Mouse (Mus musculus): Measurements from ENCODE around the gene Pex14. TPM values are rescaled to one million over a fixed set of nuclear protein-coding genes. Genes with fewer than 3 reads are reported as not detected.

The Pex14 gene
- polyA plus RNA-seq, 1 experiment from 2014 or later: 56.8 TPM

- Histone ChIP-seq H3K36me3 (no peaks in the 10 kb centered on the region), H3K9ac (no peak overlapping the region), H3K27ac (0 out of 2 replicates have a peak overlapping the region, but pooled peaks have one; percentile 39), H3K27me3 (replicated peaks) (peaks cover 63% of the 10 kb centered on the region), H3K4me1 (peaks cover 94% of the 10 kb centered on the region), H3K9me3 (no peaks in the 10 kb centered on the region), H3K4me2 (replicated peaks) (no peak overlapping the region), H3K4me3 (no peak overlapping the region)
- no peak for ATAC-seq (ENCODE audit: low FRiP score, low read depth)
- 39% methylated on average over 9 of the region's 9 CpGs for WGBS
Observed at GRCm38 (mm10) chr4:148923414-148923813, 176.3 kb downstream of the Pex14 start.

GRCm38 (mm10) chr4:148922221-148922700, 177.4 kb downstream of the Pex14 start:
- 3% methylated on average over 16 of the region's 16 CpGs for WGBS
- Histone ChIP-seq H3K9me3 (no peaks in the 10 kb centered on the region), H3K27me3 (replicated peaks) (peaks cover 65% of the 10 kb centered on the region), H3K4me2 (replicated peaks) (peak overlapping the region; percentile 51), H3K36me3 (no peaks in the 10 kb centered on the region), H3K9ac (no peak overlapping the region), H3K27ac (peak overlapping the region; percentile 57; the same call in 1 of the 2 replicates), H3K4me3 (0 out of 2 replicates have a peak overlapping the region, but pooled peaks have one; percentile 1), H3K4me1 (peaks cover 92% of the 10 kb centered on the region)
- ATAC-seq (ENCODE audit: low FRiP score, low read depth): peak; percentile 55; the same call in 1 of the 2 replicates

GRCm38 (mm10) chr4:148920610-148921009, 179.1 kb downstream of the Pex14 start:
- Histone ChIP-seq H3K4me2 (replicated peaks) (0 out of 2 replicates have a peak overlapping the region, but pooled peaks have one; percentile 9), H3K36me3 (no peaks in the 10 kb centered on the region), H3K9me3 (no peaks in the 10 kb centered on the region), H3K27me3 (replicated peaks) (peaks cover 58% of the 10 kb centered on the region), H3K27ac (peak overlapping the region; percentile 43; the same call in 1 of the 2 replicates), H3K4me3 (no peak overlapping the region), H3K4me1 (peaks cover 82% of the 10 kb centered on the region), H3K9ac (0 out of 2 replicates have a peak overlapping the region, but pooled peaks have one; percentile 8)
- no peak for ATAC-seq (ENCODE audit: low FRiP score, low read depth)
- 39% methylated on average over 11 of the region's 11 CpGs for WGBS

- Histone ChIP-seq H3K4me1 (peaks cover 81% of the 10 kb centered on the region), H3K27ac (no peak overlapping the region)
- WGBS: 56% methylated on average over 15 of the region's 15 CpGs
Observed at GRCm38 (mm10) chr4:148918707-148919447, 180.8 kb downstream of the Pex14 start.

GRCm38 (mm10) chr4:148915849-148916248, 183.8 kb downstream of the Pex14 start:
- Histone ChIP-seq H3K9ac (no peak overlapping the region), H3K4me1 (peaks cover 62% of the 10 kb centered on the region), H3K4me2 (replicated peaks) (0 out of 2 replicates have a peak overlapping the region, but pooled peaks have one; percentile 0), H3K27me3 (replicated peaks) (peaks cover 47% of the 10 kb centered on the region), H3K4me3 (no peak overlapping the region), H3K9me3 (no peaks in the 10 kb centered on the region), H3K27ac (no peak overlapping the region), H3K36me3 (no peaks in the 10 kb centered on the region)
- no peak for ATAC-seq (ENCODE audit: low FRiP score, low read depth)
- WGBS: 72% methylated on average over 15 of the region's 15 CpGs

More at GRCm38 (mm10) chr4:148918707-148919447, 180.8 kb downstream of the Pex14 start:
- ATAC-seq (ENCODE audit: low FRiP score, low read depth): no peak
- no peak overlapping the region for H3K4me3 ChIP-seq
- H3K4me2 ChIP-seq (replicated peaks): no peak overlapping the region
- no peaks in the 10 kb centered on the region for H3K36me3 ChIP-seq
- no peak overlapping the region for H3K9ac ChIP-seq
- no peaks in the 10 kb centered on the region for H3K9me3 ChIP-seq
- H3K27me3 ChIP-seq (replicated peaks): peaks cover 49% of the 10 kb centered on the region

- H3K4me3 ChIP-seq: no peak overlapping the region
- peaks cover 54% of the 10 kb centered on the region for H3K4me1 ChIP-seq
- no peak overlapping the region for H3K4me2 ChIP-seq (replicated peaks)
- H3K9ac ChIP-seq: no peak overlapping the region
- H3K27me3 ChIP-seq (replicated peaks): peaks cover 39% of the 10 kb centered on the region
- peak overlapping the region; percentile 33; the same call in 1 of the 2 replicates for H3K27ac ChIP-seq
- ATAC-seq (ENCODE audit: low FRiP score, low read depth): peak; percentile 73
- H3K9me3 ChIP-seq: no peaks in the 10 kb centered on the region
- 42% methylated on average over 10 of the region's 10 CpGs for WGBS
- H3K36me3 ChIP-seq: no peaks in the 10 kb centered on the region
Observed at GRCm38 (mm10) chr4:148914863-148915622, 184.6 kb downstream of the Pex14 start.

- WGBS: 62% methylated on average over 8 of the region's 8 CpGs
- Histone ChIP-seq H3K27me3 (replicated peaks) (peaks cover 20% of the 10 kb centered on the region), H3K27ac (no peak overlapping the region), H3K4me1 (peaks cover 48% of the 10 kb centered on the region), H3K9me3 (no peaks in the 10 kb centered on the region), H3K4me3 (no peak overlapping the region), H3K4me2 (replicated peaks) (no peak overlapping the region), H3K36me3 (no peaks in the 10 kb centered on the region), H3K9ac (no peak overlapping the region)
- ATAC-seq (ENCODE audit: low FRiP score, low read depth): no peak
Observed at GRCm38 (mm10) chr4:148912826-148913590, 186.7 kb downstream of the Pex14 start.

- H3K4me2 ChIP-seq (replicated peaks): no peak overlapping the region
- no peaks in the 10 kb centered on the region for H3K9me3 ChIP-seq
- WGBS: 65% methylated on average over 7 of the region's 7 CpGs
- H3K4me3 ChIP-seq: no peak overlapping the region
- peaks cover 16% of the 10 kb centered on the region; the same call in 1 of the 2 replicates for H3K27me3 ChIP-seq (replicated peaks)
- no peak overlapping the region for H3K9ac ChIP-seq
- H3K36me3 ChIP-seq: no peaks in the 10 kb centered on the region
- no peak overlapping the region for H3K27ac ChIP-seq
- ATAC-seq (ENCODE audit: low FRiP score, low read depth): no peak
- peaks cover 49% of the 10 kb centered on the region for H3K4me1 ChIP-seq
Observed at GRCm38 (mm10) chr4:148912134-148912533, 187.5 kb downstream of the Pex14 start.

Other genes starting within 250 kb of the Pex14 start
- 33.3 and 36.0 TPM in 2 replicates for gene Dffa, start 4.3 kb upstream of the Pex14 start, polyA plus RNA-seq (2016; fragmentation: Nextera tagmentation; extraction: Ambion mirVana)
- gene Cort, start 26.9 kb upstream of the Pex14 start, polyA plus RNA-seq (2016; fragmentation: Nextera tagmentation; extraction: Ambion mirVana): 0.30 and 0.32 TPM in 2 replicates
- gene Cenps, start 37.8 kb upstream of the Pex14 start, polyA plus RNA-seq (2016; fragmentation: Nextera tagmentation; extraction: Ambion mirVana): 27.6 and 30.7 TPM in 2 replicates
- 127 TPM in 2 replicates for gene Pgd, start 66.9 kb upstream of the Pex14 start, polyA plus RNA-seq (2016; fragmentation: Nextera tagmentation; extraction: Ambion mirVana)
- 111 and 136 TPM in 2 replicates for gene Kif1b, start 207.8 kb upstream of the Pex14 start, polyA plus RNA-seq (2016; fragmentation: Nextera tagmentation; extraction: Ambion mirVana)

Data from neural tube, embryonic 12.5 days (tissue).